Mouse (Mus musculus) megakaryocyte, embryonic 14.5 days (primary cell): ENCODE measurements around the gene Bcar3.

ENCODE experiments used
- FLI1 ChIP-seq: IDR thresholded peaks from 2 replicates; pipeline ENCODE4 v1.6.1; 2012; ENCODE audit warnings: low read length, inconsistent platforms, mixed read lengths
- GATA1 ChIP-seq: IDR thresholded peaks from 3 replicates; pipeline ENCODE4 v1.6.1; 2012; ENCODE audit warnings: mixed read lengths, low read length, inconsistent platforms, borderline replicate concordance

DNA sequence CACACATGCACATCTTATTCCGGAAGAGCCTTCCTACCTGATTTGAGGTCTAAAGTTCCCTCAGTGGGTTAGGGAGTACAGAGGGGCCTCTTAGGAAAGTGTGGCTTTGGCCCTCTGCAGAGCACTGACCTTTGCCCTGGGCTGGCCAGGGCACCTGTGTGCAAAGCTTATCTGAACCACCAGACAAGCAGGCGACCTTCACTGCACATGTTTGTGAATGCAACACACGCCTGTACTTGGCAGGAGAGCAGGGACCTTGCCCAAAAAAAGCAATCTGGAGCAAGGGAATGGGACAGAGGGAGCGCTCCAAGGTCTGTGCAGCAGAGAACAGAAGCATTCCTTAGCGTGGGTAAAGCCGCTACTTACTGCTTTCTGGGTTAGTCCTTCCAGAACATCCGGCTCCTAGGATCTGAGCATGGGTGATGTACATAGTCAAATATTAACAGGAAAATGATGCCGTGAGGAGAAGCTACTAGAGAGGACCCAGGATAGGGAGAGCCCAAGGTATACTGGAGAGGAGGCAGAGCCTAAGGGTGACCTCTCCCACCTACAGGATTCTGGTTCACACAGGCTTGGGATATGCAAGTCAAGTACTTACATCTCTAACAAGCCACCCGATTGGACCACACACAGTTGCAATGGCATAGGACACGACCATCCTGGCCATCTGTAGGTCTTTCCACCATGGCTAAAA is 19.1 kb downstream of the Bcar3 start:
- TF ChIP-seq GATA1 (no peak), FLI1 (no peak)
